Mouse (Mus musculus) cerebellum, adult 11 months (tissue): ENCODE data around the gene Osbpl7.

ENCODE experiments used
- DNase-seq: peaks from one replicate; pipeline ENCODE4 v3.0.0; 2022

The Osbpl7 gene

DNA sequence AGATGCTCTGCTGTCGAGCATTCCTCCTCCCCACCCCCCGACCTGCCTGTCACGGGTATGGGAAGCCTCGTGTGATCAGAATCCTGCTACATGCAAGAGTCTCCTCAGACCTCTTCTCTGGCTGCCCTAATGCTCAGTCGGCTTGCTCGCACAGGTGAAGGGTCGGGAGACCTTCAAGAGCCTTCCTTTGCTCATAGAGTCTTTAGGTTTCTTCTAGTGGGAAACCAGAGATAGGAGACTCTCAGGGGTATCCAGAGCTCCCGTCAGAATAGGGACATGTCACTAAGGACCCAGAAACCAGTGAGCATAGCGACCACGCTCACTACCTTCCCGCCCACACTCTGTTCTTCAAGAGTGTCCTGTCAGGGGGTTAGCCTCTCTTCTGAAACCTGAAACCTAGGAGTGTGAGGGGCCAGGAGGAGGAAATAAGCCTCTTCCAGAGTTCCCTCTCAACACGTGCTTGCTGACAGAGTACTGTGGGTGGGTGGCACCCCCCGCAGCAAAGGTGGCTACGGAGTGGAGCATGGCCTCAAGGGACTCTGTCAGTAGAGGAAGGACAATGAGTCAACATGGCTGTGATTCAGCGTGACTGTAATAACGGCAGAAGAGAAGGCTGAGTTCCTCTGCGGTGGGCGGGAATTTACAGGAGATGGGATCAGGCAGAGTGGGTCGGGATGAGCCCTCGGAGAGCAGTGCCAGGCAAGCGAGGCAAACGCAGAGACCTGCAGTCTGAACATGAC, 33.1 kb downstream of the Osbpl7 start:
- DNase-seq: no peak

DNA sequence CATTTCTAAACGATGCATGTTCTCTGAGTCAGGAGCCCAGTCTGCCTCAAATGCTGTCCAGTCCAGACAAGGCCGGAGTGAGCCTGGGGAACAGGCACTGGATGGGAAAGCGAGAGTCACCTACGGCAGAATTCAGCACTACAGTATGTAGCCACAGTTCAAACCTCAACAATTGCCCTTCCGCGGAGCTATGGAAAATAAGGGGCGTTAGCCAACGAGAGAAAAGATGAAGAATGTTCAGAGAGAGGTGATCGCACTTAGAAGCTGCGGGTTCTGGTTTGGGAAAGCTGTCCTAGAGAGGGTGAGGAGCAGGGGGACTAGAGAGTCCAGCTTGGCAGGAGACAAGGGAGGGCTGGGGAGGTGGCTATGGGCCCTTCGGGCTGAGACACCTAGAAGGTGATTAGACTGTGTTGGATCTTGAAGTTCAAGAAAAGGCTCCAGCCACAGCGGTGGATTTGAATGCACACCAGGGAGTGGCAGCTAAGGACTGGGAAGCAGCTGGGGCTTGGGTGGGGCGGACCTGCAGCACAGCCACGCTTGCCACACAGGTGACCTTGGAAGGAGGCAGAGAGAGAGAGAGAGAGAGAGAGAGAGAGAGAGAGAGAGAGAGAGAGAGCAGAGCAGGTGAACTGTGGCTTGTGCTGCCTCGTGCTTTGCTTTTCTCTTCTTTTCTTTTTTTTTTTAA, 34.5 kb downstream of the Osbpl7 start:
- DNase-seq: no peak

DNA sequence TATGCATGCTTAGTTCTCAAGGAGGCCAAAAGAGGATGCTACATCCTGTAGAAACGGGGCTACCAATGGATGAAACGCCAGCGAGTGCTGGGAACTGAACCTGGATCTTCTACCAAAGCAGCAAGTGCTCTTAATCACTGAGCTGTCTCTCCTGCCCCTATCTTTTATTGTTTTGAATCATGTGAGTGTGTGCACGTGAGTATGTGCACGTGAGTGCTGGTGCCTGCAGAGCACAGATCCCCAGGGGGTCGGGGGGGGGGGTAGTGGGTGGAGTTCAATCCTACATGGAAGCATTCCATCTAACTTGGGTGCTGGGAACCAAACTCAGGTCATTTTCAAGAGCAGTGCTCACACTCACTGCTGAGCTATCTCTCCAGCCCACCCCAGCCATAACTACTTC, 35.9 kb downstream of the Osbpl7 start:
- DNase-seq: no peak

DNA sequence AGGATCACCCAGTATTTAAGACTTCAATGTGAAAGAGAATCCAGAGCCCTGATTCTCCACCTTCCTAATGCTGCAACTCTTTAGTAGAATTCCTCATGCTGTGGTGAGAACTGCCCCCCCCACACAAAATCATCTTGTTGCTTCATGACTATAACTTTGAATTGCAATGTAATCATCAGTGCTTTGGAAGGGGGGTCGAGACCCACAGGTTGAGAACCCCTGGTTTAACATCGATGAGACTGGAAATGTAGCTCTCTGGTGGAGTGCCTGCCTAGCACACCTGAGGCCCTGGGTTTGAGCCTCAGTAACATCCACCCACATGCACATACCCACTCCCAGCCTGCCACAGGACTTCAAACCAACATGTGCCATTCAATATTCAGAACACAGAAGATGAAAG, 44.2 kb downstream of the Osbpl7 start:
- no peak for DNase-seq

DNA sequence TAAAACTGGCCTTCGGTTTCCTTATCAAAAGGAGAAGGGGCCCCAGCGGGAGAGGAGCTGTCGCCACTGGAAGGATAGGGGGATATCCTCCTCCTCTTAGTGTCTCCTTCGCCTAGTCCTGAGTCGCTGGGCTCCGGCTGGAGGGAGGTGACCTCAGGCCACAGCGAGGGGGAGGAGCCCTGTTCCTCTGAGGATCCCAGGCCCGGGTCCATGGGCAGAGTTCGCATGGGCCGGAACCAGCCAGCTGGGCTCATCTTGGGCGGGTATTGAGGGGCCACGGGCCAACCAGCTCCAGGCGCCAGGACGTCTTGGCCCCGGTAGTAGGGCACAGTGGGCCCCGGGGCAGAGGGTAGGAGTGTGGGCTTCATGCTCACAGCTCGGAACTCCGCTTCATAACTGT, 48.4 kb downstream of the Osbpl7 start:
- DNase-seq: no peak

DNA sequence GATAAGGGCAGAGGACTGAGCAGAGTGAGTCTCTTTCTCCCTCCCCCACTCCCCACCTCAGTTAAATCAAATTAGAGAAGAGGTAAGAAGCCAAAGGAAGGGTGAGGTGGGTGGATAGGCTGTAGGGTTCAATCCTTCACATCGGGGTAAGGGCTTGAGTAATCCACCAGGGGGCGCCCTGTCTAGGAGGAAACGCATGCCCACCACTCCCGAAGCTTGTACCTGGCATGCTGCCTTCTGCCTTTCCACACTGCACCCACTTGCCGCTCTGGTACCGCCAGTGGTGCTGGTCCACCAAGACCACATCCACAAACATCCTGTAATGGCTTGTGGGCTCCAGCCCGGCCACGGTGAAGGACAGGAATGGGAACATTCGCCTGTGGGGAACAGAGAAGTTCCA, 51.3 kb downstream of the Osbpl7 start:
- DNase-seq: peak; percentile 49

DNA sequence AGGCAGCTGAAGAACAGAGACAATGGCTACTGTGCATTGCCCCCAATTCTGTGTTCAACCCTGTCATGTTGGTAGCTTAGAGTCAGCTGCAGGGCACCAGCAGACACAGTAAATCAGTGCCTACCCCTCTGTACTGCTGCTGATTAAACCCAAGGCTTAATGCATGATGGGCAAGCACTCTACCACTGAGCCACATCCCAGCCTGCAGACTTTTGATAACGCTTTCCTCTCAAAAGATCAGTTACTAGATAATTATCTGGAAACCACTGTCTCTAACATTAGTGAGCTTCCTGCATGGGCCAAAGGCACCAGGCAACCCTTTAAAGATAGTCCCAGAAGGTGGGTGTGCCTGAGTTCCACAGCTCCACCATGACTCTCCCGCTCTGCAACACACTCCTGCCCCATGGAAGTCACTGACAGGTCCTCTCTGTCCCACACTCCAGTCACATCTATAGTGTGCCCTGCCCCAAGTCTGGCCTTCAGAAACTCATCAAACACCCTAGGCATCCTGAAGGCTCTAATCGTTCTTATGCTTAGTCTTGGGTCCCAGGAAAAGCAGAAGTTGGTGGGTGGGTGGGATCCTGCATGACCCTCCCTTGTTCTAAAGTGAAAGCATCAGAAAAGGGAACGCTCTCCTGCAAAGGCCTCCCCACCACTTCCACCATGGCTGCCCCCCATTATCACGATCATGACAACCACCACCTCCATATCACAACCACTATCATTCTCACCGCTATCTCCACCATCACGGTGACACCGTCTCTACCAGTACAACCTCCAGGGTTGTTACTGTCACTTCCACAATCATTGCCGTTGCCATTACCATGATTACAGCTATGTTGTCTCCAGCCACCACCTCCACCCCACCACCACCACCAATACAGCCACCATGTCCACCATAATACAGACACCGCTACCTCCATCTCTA, 53.0 kb downstream of the Osbpl7 start:
- DNase-seq: no peak

DNA sequence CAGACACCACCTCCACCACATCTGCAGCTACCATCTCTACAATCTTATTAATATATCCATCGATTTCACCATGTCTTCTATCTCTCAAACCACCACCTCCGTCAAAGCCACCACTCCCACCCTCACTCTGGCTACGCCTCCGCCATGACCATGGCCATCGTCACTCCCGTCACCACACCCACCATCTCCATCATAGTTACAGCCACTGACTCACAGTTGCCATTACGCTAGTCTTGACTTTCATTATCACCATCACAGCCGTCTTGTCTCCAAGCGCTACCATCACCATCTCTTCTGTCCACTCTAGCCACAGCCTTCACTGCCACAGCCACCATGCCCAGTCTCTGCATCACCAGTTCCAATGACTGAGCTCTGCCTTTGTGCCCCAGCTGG, 53.7 kb downstream of the Osbpl7 start:
- DNase-seq: no peak

DNA sequence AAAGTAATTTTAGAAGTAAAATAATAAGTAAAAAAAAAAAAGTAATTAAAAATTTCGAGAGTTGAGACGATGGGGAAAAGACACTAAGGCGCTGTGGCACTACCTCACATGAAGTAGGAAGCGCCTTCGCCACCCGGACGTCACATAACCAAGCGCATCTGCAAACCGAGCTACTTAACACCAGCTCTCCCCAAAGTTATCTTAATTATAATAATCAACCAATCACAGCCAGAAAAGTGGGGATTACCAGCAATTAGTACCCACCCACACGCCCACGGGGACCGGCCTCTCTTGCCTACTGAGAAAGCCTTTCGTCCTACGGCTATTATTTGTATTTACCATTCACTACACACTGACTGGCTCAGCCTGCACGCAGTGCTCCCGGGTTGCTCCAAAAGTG, 58.5 kb downstream of the Osbpl7 start:
- DNase-seq: no peak

DNA sequence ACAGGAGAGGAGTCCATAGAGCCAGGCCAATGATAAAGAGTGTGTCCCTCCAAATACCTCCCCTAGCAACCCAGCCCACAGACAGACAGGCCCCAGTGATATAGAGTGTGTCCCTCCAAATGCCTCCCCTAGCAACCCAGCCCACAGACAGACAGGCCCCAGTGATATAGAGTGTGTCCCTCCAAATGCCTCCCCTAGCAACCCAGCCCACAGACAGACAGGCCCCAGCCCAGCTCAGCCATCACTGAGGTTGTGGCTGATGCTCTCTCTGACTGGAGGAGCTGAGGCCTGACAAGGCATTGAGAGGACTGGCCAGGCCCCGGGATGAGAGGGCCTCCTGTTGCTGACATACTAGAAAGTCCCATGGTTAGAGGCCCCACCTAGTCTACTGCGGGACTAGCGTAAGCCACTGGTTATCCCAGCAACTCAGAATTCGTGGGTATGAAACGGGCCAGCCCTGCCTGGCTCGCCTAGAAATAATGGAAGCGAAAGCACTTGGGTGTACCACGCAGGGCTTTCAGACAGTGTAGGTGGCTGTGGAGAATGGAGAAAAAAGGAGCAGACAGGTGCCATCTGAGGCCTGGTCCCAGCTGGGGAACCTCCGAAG, 62.2 kb downstream of the Osbpl7 start:
- DNase-seq: no peak

DNA sequence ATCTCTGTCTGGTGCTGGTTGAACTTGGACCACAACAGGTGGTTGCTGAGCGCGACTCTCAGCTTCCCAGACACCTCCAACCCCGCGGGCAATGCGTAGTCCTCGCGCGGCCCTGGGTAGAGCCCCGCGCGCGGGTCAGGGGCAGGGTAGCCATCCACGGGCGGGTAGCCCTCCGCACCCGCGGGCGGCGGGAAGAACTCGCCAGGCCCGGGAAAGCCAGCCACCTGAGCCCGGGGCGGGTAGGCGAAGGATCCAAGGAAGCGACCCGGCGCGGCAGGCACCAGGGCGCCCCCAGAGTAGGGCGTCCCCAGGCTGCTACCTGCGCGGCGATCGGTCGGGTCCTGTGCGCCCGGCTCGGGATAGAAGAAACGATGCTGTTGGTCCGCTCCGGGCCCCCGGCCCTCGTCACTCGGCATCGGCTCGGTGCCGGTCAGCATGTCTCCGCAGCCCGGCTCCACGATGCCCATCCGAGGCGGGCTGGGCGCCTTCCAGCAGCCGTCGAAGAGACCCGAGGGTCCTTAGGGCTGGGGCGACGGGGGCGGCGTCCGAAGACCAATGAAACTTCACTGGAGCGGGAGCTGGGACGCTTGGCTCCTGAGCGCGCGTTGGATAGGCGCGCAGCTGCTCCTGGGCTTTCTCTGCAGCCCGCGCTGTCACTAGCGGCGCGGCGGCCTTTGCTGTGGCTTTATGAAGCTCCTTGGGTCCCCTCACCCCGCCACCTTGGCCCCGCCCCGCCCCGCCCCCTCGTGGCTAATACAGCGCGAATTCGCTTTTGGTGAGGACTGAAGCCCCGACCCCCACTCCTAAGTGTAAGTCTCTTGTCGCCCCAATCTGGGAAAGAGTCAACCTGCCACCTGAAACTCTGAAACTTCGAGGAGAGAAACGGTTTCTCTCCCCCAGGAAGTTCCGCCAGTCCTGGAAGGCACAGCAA, 64.5 kb downstream of the Osbpl7 start, which contains the start of gene Tbx21:
Tbx21 (minus strand) TSS at position 661 of the 931 bp plus-strand sequence.
- DNase-seq: no peak

DNA sequence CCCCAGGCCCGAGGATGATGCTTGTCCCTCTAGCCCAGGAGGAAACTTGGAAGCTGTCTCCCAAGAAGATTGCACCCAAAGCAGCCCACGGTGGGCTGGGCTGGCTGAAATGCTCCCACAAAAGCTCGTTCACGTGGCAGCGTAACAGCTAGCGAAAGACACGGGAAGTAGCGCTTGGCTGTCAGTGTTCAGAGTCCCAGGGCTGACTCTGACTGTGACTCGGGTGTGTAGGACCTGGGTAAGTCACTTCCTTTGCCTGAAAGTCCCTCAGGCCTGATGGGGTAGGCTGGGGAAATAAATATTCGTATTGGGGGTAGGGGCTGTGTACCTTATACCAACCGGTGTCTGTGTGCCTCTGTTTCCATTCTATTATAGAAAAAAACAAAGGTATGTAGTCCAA, 65.4 kb downstream of the Osbpl7 start:
- DNase-seq: no peak
